Mouse (Mus musculus): Measurements from ENCODE around the gene Rap1a. TPM values are rescaled to one million over a fixed set of nuclear protein-coding genes. Genes with fewer than 3 reads are reported as not detected.

The Rap1a gene
- total and polyA plus RNA-seq, 3 experiments, result 32.3 to 64.5 TPM; not detected in 1

GRCm38 (mm10) chr3:105746542-105746941 lies 54.6 kb downstream of the Rap1a start (continued):
- TF ChIP-seq MAZ (IDR thresholded peaks at IDR 0.05; ENCODE audit: low read depth, low read length) (no peak), NRF1 (IDR thresholded peaks at IDR 0.05; ENCODE audit: insufficient read depth, low read depth, low read length, poor library complexity, severe bottlenecking) (no peak), GABPA (IDR thresholded peaks at IDR 0.05; ENCODE audit: low read depth, low read length) (no peak), POLR2A (IDR thresholded peaks at IDR 0.05; ENCODE audit: control insufficient read depth in 1 of 2, insufficient read depth in 1 of 2, low read depth in 1 of 2, low read length in 2 of 2, poor library complexity in 1 of 2) (no peak)

GRCm38 (mm10) chr3:105737666-105738065 lies 63.5 kb downstream of the Rap1a start:
- H3K27ac ChIP-seq (ENCODE audit: control insufficient read depth, low read depth, low read length), result no peak overlapping the region
- H3K36me3 ChIP-seq (ENCODE audit: control insufficient read depth in 1 of 2, insufficient read depth in 2 of 2, low read length in 2 of 2), result peaks cover 0 to 19% of the 10 kb centered on the region in 2 experiments; a peak in 2 of 4 replicates
- H3K27me3 ChIP-seq (ENCODE audit: control insufficient read depth in 1 of 2, insufficient read depth in 2 of 2, low read length in 2 of 2), result no peaks in the 10 kb centered on the region
- no peak overlapping the region for H3K4me3 ChIP-seq (ENCODE audit: control insufficient read depth in 1 of 2, insufficient read depth in 1 of 2, low read depth in 2 of 2, low read length in 2 of 2)
- no peaks in the 10 kb centered on the region; a peak in 1 of 4 replicates for H3K4me1 ChIP-seq (ENCODE audit: control insufficient read depth in 1 of 2, insufficient read depth in 2 of 2, low read length in 2 of 2)
- no peak overlapping the region for H3K9ac ChIP-seq (ENCODE audit: control insufficient read depth, low read depth, low read length, poor library complexity, severe bottlenecking)
- no peaks in the 10 kb centered on the region for H3K9me3 ChIP-seq (replicated peaks; ENCODE audit: insufficient read depth, low read length)
- TF ChIP-seq MXI1 (IDR thresholded peaks at IDR 0.05; ENCODE audit: low read depth, low read length) (no peak), MAX (IDR thresholded peaks at IDR 0.05; ENCODE audit: low read length) (no peak), MYC (IDR thresholded peaks at IDR 0.05; ENCODE audit: low read depth, low read length) (no peak), KAT2A (conservative IDR thresholded peaks at IDR 0.05; ENCODE audit: low read depth, low read length) (no peak), MYB (IDR thresholded peaks at IDR 0.05; ENCODE audit: low read depth, low read length) (no peak), JUND (IDR thresholded peaks at IDR 0.05; ENCODE audit: low read depth, low read length) (no peak), ETS1 (IDR thresholded peaks at IDR 0.05; ENCODE audit: low read depth, low read length) (no peak), E2F4 (IDR thresholded peaks at IDR 0.05; ENCODE audit: borderline replicate concordance, low read depth, low read length) (no peak), CHD1 (IDR thresholded peaks at IDR 0.05; ENCODE audit: low read depth, low read length) (no peak)
- H3K79me2 ChIP-seq (ENCODE audit: control insufficient read depth, insufficient read depth, low read length, poor library complexity), result no peaks in the 10 kb centered on the region
- DNase-seq (ENCODE audit: low read depth, low spot score), result no peak

- H3K9ac ChIP-seq (ENCODE audit: control insufficient read depth, low read depth, low read length, poor library complexity, severe bottlenecking), result no peak overlapping the region
- H3K27me3 ChIP-seq (ENCODE audit: control insufficient read depth in 1 of 2, insufficient read depth in 2 of 2, low read length in 2 of 2), result no peaks in the 10 kb centered on the region
- H3K4me3 ChIP-seq (ENCODE audit: control insufficient read depth in 1 of 2, insufficient read depth in 1 of 2, low read depth in 2 of 2, low read length in 2 of 2), result no peak overlapping the region
- DNase-seq (ENCODE audit: low read depth, low spot score), result no peak
- H3K9me3 ChIP-seq (replicated peaks; ENCODE audit: insufficient read depth, low read length), result no peaks in the 10 kb centered on the region
- TF ChIP-seq MAFK (IDR thresholded peaks at IDR 0.05; ENCODE audit: borderline replicate concordance, low read depth, low read length), result no peak
- no peak for TF ChIP-seq ZNF384 (IDR thresholded peaks at IDR 0.05; ENCODE audit: low read depth, low read length)
- no peak for TF ChIP-seq NRF1 (IDR thresholded peaks at IDR 0.05; ENCODE audit: insufficient read depth, low read depth, low read length, poor library complexity, severe bottlenecking)
- no peak for TF ChIP-seq POLR2AphosphoS5 (IDR thresholded peaks at IDR 0.05; ENCODE audit: borderline replicate concordance, low read depth, low read length)
- no peak for TF ChIP-seq EP300 (IDR thresholded peaks at IDR 0.05; ENCODE audit: low read depth in 1 of 2, low read length in 2 of 2)
- no peak for TF ChIP-seq HCFC1 (IDR thresholded peaks at IDR 0.05; ENCODE audit: low read depth, low read length)
- TF ChIP-seq MXI1 (IDR thresholded peaks at IDR 0.05; ENCODE audit: low read depth, low read length), result no peak
- TF ChIP-seq MYB (IDR thresholded peaks at IDR 0.05; ENCODE audit: low read depth, low read length), result no peak
- no peak for TF ChIP-seq UBTF (IDR thresholded peaks at IDR 0.05; ENCODE audit: borderline replicate concordance, insufficient read depth, low read depth, low read length)
- no peak for TF ChIP-seq SIN3A (IDR thresholded peaks at IDR 0.05; ENCODE audit: low read length)
- no peak for TF ChIP-seq MAX (IDR thresholded peaks at IDR 0.05; ENCODE audit: low read length)
- H3K27ac ChIP-seq (ENCODE audit: control insufficient read depth, low read depth, low read length), result no peak overlapping the region
- no peaks in the 10 kb centered on the region; a peak in 1 of 4 replicates for H3K4me1 ChIP-seq (ENCODE audit: control insufficient read depth in 1 of 2, insufficient read depth in 2 of 2, low read length in 2 of 2)
- peaks cover 0 to 20% of the 10 kb centered on the region in 2 experiments; a peak in 2 of 4 replicates for H3K36me3 ChIP-seq (ENCODE audit: control insufficient read depth in 1 of 2, insufficient read depth in 2 of 2, low read length in 2 of 2)
- no peaks in the 10 kb centered on the region for H3K79me2 ChIP-seq (ENCODE audit: control insufficient read depth, insufficient read depth, low read length, poor library complexity)
These were observed 64.1 kb downstream of the Rap1a start for GRCm38 (mm10) chr3:105737070-105737469.

Measured in MEL (cell line).